Mouse (Mus musculus) embryonic facial prominence, embryonic 10.5 days (tissue): ENCODE measurements around the gene Zfp853. TPM values are rescaled to one million over a fixed set of nuclear protein-coding genes. Genes with fewer than 3 reads are reported as not detected.

Experiments used
- DNase-seq: peaks from one replicate; pipeline ENCODE4 v3.0.0-alpha.2; 2017; ENCODE audit warnings: low spot score
- H3K27ac ChIP-seq: fragments of 300-500 bp; sonication (generic); replicated peaks from 2 replicates; pipeline ENCODE4 v1.5.1; 2016; ENCODE audit warnings: mild to moderate bottlenecking
- H3K27me3 ChIP-seq: fragments of 300-500 bp; sonication (generic); replicated peaks from 2 replicates; pipeline ENCODE4 v1.6.1; 2016; ENCODE audit warnings: low read depth, mild to moderate bottlenecking; ENCODE audit not compliant: poor library complexity, severe bottlenecking
- H3K36me3 ChIP-seq: fragments of 300-500 bp; sonication (generic); replicated peaks from 2 replicates; pipeline ENCODE4 v1.6.1; 2016; ENCODE audit warnings: mild to moderate bottlenecking, moderate library complexity
- H3K4me1 ChIP-seq: fragments of 300-500 bp; sonication (generic); 2 replicates; pipeline ENCODE4 v1.6.1; 2016
- H3K4me3 ChIP-seq: fragments of 300-500 bp; sonication (generic); 2 replicates; pipeline ENCODE4 v1.5.1; 2016; ENCODE audit warnings: mild to moderate bottlenecking, moderate library complexity
- H3K9me3 ChIP-seq: fragments of 300-500 bp; sonication (generic); 2 replicates; pipeline ENCODE4 v1.6.1; 2016; ENCODE audit warnings: mild to moderate bottlenecking
- WGBS: fragments of 180-500 bp; shearing (Covaris S2); methylation state at CpG from one replicate; pipeline ENCODE4 v1.1.7; 2016; 5-methylcytosine and 5-hydroxymethylcytosine counted together
- polyA plus RNA-seq: library from polyadenylated mRNA; unstranded; fragments of >200 nt; fragmentation: Nextera tagmentation; extraction: Ambion mirVana; gene quantifications from 2 replicates; pipeline ENCODE4 v1.2.1, GENCODE M21; 2016

Gene Zfp853
- polyA plus RNA-seq, 1 experiment from 2014 or later: not detected

DNA sequence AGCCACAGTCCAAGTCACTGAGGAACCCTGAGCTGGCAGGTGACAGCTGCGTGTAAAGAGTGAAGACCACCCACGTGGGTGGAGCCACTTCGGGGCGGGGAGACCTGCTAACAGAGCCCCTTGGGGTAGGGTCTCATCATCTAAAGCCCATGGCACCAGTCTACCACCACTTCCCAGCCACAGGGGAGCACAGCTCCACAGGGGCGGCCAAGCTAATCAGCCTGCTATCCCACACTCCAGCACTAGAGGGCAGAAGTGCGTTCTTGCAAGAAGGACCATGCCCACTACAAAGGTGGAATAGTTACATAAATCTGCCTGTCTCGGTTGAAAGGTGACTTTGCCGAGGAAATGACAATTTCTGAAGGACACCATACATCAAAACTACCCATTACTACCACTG lies 18.5 kb upstream of the Zfp853 start:
- peak; percentile 84 for DNase-seq
- no peaks in the 10 kb centered on the region for H3K9me3 ChIP-seq
- 77% methylated on average over 8 of the region's 8 CpGs for WGBS
- H3K4me3 ChIP-seq: peak overlapping the region; percentile 23; the same call in 1 of the 2 replicates
- peaks cover 79% of the 10 kb centered on the region for H3K36me3 ChIP-seq
- H3K4me1 ChIP-seq: peaks cover 24% of the 10 kb centered on the region
- H3K27me3 ChIP-seq: no peaks in the 10 kb centered on the region
- no peak overlapping the region for H3K27ac ChIP-seq

DNA sequence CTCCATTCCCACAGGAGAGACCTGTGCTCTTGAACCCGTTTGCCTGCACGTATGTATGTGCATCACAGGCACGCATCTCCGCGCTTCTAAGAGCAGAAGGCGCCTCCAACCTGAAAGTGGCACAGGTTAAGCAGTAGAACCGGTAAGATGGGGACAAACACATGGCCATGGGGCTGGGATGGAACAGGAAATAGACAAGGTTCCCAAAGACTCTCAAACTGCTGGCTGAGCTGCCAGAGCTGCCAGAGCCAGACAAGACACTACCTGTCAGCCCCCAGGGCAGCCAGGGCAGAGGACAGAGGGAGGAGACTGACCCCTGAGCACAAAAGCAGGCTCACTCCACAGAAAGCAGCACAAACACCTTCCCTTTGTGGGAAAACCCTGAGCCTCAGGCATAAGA lies 16.5 kb upstream of the Zfp853 start:
- Histone ChIP-seq H3K4me3 (no peak overlapping the region), H3K36me3 (peaks cover 88% of the 10 kb centered on the region), H3K9me3 (no peaks in the 10 kb centered on the region), H3K27me3 (no peaks in the 10 kb centered on the region), H3K4me1 (peaks cover 19% of the 10 kb centered on the region), H3K27ac (no peak overlapping the region)
- 96% methylated on average over 7 of the region's 7 CpGs for WGBS
- DNase-seq: no peak

GRCm38 (mm10) chr5:143308825-143309224 lies 15.4 kb upstream of the Zfp853 start:
- Histone ChIP-seq H3K27ac (no peak overlapping the region), H3K36me3 (peaks cover 99% of the 10 kb centered on the region), H3K9me3 (no peaks in the 10 kb centered on the region), H3K4me1 (peaks cover 14% of the 10 kb centered on the region), H3K4me3 (no peak overlapping the region), H3K27me3 (no peaks in the 10 kb centered on the region)
- 95% methylated on average over 5 of the region's 5 CpGs for whole genome bisulfite sequencing
- no peak for DNase-seq

GRCm38 (mm10) chr5:143304251-143304650 lies 10.8 kb upstream of the Zfp853 start:
- H3K36me3 ChIP-seq: peaks cover 100% of the 10 kb centered on the region
- DNase-seq: no peak
- H3K27me3 ChIP-seq: no peaks in the 10 kb centered on the region
- H3K4me3 ChIP-seq: no peak overlapping the region
- no peaks in the 10 kb centered on the region for H3K9me3 ChIP-seq
- H3K27ac ChIP-seq: no peak overlapping the region
- no peaks in the 10 kb centered on the region for H3K4me1 ChIP-seq
- WGBS: 95% methylated on average over 7 of the region's 7 CpGs

DNA sequence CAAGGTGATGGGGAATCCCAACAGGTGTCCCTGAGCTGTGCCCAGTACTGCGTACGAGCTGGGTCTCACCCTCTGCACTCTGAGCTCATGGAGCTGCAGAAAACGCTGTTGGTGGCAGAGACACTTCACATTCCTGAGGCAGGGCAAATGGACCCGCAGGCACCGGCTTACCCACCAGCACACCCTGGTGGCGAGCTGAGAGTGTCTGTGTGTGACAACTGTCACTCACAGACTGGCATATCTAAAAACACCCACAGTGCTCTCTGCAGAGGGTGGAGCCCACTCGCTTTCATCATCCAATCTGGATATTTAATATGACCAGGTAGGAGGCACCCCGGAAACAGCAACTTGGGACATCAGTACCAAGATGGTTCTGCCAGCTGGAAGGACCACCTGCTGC lies 7.9 kb upstream of the Zfp853 start:
- 83% methylated on average over 8 of the region's 8 CpGs for WGBS
- no peaks in the 10 kb centered on the region for H3K4me1 ChIP-seq
- no peak overlapping the region for H3K27ac ChIP-seq
- H3K9me3 ChIP-seq: no peaks in the 10 kb centered on the region
- H3K36me3 ChIP-seq: peaks cover 92% of the 10 kb centered on the region
- no peak for DNase-seq
- no peaks in the 10 kb centered on the region for H3K27me3 ChIP-seq
- no peak overlapping the region for H3K4me3 ChIP-seq

DNA sequence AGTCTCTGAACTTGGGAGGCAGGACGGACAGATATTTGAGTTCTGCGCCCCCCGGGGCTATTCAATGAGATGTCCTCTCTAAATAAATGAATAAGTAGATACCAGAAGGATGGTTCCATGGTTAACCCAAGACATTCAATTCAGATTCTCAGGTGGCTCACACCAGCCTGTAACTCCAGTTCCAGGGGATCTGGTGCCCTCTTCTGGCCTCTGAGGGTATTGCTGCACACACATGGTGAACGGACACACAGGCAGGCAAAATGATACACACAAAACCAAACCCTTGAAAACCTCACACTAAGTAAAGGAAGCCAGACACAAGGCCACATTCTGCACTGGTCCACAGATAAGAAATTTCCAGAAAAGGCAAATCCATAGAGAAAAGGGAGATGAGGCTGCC lies 6.3 kb upstream of the Zfp853 start:
- Histone ChIP-seq H3K9me3 (0 out of 2 replicates have a peak, but pooled peaks cover 3% of the 10 kb centered on the region), H3K4me3 (no peak overlapping the region), H3K27ac (no peak overlapping the region), H3K4me1 (no peaks in the 10 kb centered on the region), H3K36me3 (peaks cover 83% of the 10 kb centered on the region), H3K27me3 (peaks cover 8% of the 10 kb centered on the region)
- peak; percentile 59 for DNase-seq
- 89% methylated on average over 4 of the region's 4 CpGs for WGBS

- Histone ChIP-seq H3K36me3 (peaks cover 71% of the 10 kb centered on the region), H3K27me3 (peaks cover 21% of the 10 kb centered on the region), H3K4me1 (peaks cover 7% of the 10 kb centered on the region), H3K9me3 (0 out of 2 replicates have a peak, but pooled peaks cover 3% of the 10 kb centered on the region), H3K4me3 (no peak overlapping the region), H3K27ac (no peak overlapping the region)
- 93% methylated on average over 7 of the region's 7 CpGs for WGBS
- DNase-seq: no peak
Observed at GRCm38 (mm10) chr5:143298391-143298790, 5.0 kb upstream of the Zfp853 start.

- Histone ChIP-seq H3K36me3 (peaks cover 66% of the 10 kb centered on the region), H3K4me3 (no peak overlapping the region), H3K4me1 (peaks cover 11% of the 10 kb centered on the region), H3K27me3 (peaks cover 25% of the 10 kb centered on the region), H3K9me3 (0 out of 2 replicates have a peak, but pooled peaks cover 3% of the 10 kb centered on the region), H3K27ac (no peak overlapping the region)
- DNase-seq: no peak
- WGBS: 96% methylated on average over 9 of the region's 9 CpGs
Observed at GRCm38 (mm10) chr5:143297986-143298385, 4.6 kb upstream of the Zfp853 start.

DNA sequence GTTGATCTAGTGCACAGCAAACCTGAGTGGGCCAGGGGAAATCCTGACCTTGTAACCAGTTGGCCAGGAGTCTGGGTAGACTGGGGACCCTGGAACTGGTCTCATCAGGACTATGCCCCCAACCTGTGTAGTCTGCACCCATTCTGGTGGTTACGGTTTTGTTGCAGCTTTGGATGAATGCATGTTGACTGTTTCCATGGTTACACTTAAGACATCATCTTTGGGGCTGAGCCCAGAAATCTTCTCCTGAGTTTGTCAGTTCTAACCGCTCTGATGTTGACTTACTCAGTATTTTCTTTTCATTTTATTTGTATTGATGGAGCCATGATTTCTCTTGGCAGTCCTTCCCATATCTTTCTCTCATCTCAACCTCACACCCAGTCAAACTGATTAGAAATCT lies 1.9 kb upstream of the Zfp853 start:
- H3K9me3 ChIP-seq: 0 out of 2 replicates have a peak, but pooled peaks cover 3% of the 10 kb centered on the region
- WGBS: 97% methylated on average over 2 of the region's 2 CpGs
- no peak overlapping the region for H3K27ac ChIP-seq
- no peak overlapping the region for H3K4me3 ChIP-seq
- H3K36me3 ChIP-seq: peaks cover 40% of the 10 kb centered on the region
- peaks cover 16% of the 10 kb centered on the region for H3K4me1 ChIP-seq
- peaks cover 51% of the 10 kb centered on the region for H3K27me3 ChIP-seq
- no peak for DNase-seq

- DNase-seq: no peak
- no peak overlapping the region for H3K27ac ChIP-seq
- peaks cover 56% of the 10 kb centered on the region for H3K27me3 ChIP-seq
- H3K36me3 ChIP-seq: peaks cover 35% of the 10 kb centered on the region
- H3K4me3 ChIP-seq: no peak overlapping the region
- 90% methylated on average over 3 of the region's 3 CpGs for WGBS
- H3K9me3 ChIP-seq: 0 out of 2 replicates have a peak, but pooled peaks cover 3% of the 10 kb centered on the region
- H3K4me1 ChIP-seq: peaks cover 16% of the 10 kb centered on the region
Observed at GRCm38 (mm10) chr5:143294862-143295261, 1.4 kb upstream of the Zfp853 start.

DNA sequence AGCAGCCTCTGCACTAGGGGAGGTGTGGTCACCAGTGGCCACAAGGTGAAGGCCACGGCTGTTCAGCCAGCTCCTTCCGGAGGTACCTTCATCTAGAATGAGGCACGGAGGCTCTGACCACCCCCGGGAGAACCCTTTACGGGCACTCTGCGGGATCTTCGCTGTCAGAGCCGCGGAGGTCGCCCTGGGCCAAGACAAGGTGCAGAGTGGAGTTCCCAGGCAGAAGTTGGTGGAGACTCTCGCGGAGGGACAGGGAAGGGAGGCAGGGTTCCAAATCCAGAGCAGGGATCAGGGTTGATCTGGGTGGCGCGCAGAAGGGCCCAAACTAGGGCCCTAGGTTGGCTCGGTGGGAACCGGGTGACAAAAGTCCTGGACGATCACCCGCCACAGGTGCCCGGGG lies 544 bp downstream of the Zfp853 start:
- peak; percentile 38 for DNase-seq
- WGBS: 2% methylated on average over 19 of the region's 19 CpGs
- H3K36me3 ChIP-seq: peaks cover 15% of the 10 kb centered on the region
- peak overlapping the region; percentile 56 for H3K4me3 ChIP-seq
- no peak overlapping the region for H3K27ac ChIP-seq
- peaks cover 76% of the 10 kb centered on the region for H3K27me3 ChIP-seq
- 0 out of 2 replicates have a peak, but pooled peaks cover 3% of the 10 kb centered on the region for H3K9me3 ChIP-seq
- H3K4me1 ChIP-seq: peaks cover 25% of the 10 kb centered on the region

DNA sequence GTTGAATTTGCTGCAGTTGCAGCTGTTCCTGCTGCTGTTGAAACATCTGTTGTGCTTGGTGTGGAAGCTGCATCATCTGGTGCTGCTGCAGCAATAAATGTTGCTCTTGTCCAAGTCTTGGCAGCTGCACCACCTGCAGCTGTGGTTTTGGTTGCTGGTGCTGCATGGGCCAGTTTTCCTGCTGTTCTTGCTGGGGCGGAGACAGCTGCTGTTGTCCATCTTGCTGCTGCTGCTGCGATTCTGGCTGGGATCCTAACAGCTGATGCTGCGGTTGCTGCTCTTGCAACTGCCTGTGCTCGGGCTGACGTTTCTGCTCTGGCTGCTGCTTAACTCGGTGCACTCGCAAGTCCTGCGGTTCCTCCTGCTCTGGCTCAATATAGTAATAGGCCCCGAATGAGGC lies 4.1 kb downstream of the Zfp853 start:
- WGBS: 72% methylated on average over 9 of the region's 9 CpGs
- H3K4me1 ChIP-seq: peaks cover 31% of the 10 kb centered on the region
- no peak overlapping the region for H3K27ac ChIP-seq
- no peaks in the 10 kb centered on the region for H3K36me3 ChIP-seq
- peaks cover 100% of the 10 kb centered on the region for H3K27me3 ChIP-seq
- H3K4me3 ChIP-seq: no peak overlapping the region
- no peaks in the 10 kb centered on the region for H3K9me3 ChIP-seq
- no peak for DNase-seq

GRCm38 (mm10) chr5:143288378-143288911 lies 5.0 kb downstream of the Zfp853 start:
- Histone ChIP-seq H3K27ac (no peak overlapping the region), H3K9me3 (no peaks in the 10 kb centered on the region), H3K36me3 (no peaks in the 10 kb centered on the region), H3K4me1 (peaks cover 25% of the 10 kb centered on the region), H3K27me3 (peaks cover 95% of the 10 kb centered on the region), H3K4me3 (peak overlapping the region; percentile 54)
- WGBS: 11% methylated on average over 9 of the region's 9 CpGs
- DNase-seq: no peak
